Mouse (Mus musculus): Measurements from ENCODE around the gene E4f1. TPM values are rescaled to one million over a fixed set of nuclear protein-coding genes. Genes with fewer than 3 reads are reported as not detected.
A peak's percentile ranks its signal among the peaks of the same experiment; 100 is the strongest.
"Not testable (repeated sequence)": the region's sequence is repeated elsewhere in the genome, so short reads cannot be mapped to it uniquely, and the experiment has no call there.

Gene E4f1
- polyA plus RNA-seq, 1 experiment from 2014 or later, result 38.1 TPM

DNA sequence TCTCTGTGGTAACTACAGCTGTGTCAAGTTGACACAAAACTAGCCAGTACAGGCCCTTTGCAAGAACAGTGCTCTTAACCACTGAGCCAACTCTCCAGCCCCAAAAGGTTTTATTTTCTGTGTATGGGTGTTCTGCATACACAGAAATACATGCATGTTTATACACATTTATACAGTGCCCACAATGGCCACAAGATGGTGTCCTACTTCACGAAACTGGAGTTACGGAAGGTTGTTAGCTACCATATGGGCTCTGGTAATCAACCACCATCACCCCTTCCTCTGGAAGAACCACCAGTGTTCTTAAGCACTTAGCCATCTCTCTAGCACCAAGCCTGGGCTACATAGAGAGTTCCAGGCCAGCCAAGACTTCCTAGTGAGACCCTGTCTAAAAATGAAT, 8.5 kb downstream of the E4f1 start:
- H3K4me1 ChIP-seq (ENCODE audit: insufficient read depth, low read length), result no peaks in the 10 kb centered on the region
- H3K27me3 ChIP-seq (ENCODE audit: insufficient read depth, low read length), result no peaks in the 10 kb centered on the region
- H3K9ac ChIP-seq (replicated peaks; ENCODE audit: low read length), result no peak overlapping the region
- WGBS, result 64% methylated on average over 2 of the region's 2 CpGs
- H3K4me2 ChIP-seq (replicated peaks; ENCODE audit: low read depth, low read length), result no peak overlapping the region
- no peaks in the 10 kb centered on the region for H3K36me3 ChIP-seq (ENCODE audit: insufficient read depth, low read length)
- no peak overlapping the region for H3K4me3 ChIP-seq (ENCODE audit: low read length)
- no peaks in the 10 kb centered on the region for H3K9me3 ChIP-seq (ENCODE audit: low read length)
- H3K27ac ChIP-seq (ENCODE audit: low read length), result no peak overlapping the region
- ATAC-seq (ENCODE audit: low FRiP score, low TSS enrichment), result no peak

DNA sequence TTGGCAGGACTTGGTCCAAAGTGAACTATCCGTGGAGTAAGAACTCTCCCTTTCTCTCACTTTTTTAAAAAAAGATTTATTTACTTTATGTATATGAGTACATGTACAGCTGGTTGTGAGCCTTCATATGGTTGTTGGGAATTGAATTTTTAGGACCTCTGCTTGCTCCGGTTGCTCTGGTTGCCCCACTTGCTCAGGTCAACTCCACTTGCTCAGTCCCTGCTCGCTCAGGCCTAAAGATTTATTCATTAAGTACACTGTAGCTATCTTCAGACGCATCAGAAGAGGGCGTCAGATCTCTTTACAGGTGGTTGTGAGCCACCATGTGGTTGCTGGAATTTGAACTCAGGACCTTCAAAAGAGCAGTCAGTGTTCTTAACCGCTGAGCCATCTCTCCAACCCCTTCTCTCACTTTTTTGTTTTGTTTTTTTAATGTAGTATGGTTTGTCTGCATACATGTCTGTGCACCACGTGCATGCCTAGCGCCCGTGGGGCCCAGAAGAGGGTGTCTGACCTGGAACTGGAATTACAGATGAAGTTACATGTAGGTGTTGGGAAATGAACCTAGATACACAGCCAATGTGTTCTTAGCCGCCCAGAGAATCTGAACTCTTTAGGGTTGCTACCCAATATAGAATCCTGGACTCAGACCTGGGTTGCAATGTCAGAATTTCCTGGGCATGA, 14.4 kb downstream of the E4f1 start:
- not testable (repeated sequence) for H3K27me3 ChIP-seq (ENCODE audit: insufficient read depth, low read length); H3K9me3 ChIP-seq (ENCODE audit: low read length); H3K36me3 ChIP-seq (ENCODE audit: insufficient read depth, low read length)
- H3K4me3 ChIP-seq (ENCODE audit: low read length), result peak overlapping the region; percentile 94
- H3K4me2 ChIP-seq (replicated peaks; ENCODE audit: low read depth, low read length), result peak overlapping the region; percentile 69
- H3K4me1 ChIP-seq (ENCODE audit: insufficient read depth, low read length), result peaks cover 15% of the 10 kb centered on the region
- 42% methylated on average over 10 of the region's 10 CpGs for WGBS
- peak overlapping the region; percentile 72; the same call in 1 of the 2 replicates for H3K27ac ChIP-seq (ENCODE audit: low read length)
- ATAC-seq (ENCODE audit: low FRiP score, low TSS enrichment), result peak; percentile 37
- 0 out of 2 replicates have a peak overlapping the region, but pooled peaks have one; percentile 9 for H3K9ac ChIP-seq (replicated peaks; ENCODE audit: low read length)

DNA sequence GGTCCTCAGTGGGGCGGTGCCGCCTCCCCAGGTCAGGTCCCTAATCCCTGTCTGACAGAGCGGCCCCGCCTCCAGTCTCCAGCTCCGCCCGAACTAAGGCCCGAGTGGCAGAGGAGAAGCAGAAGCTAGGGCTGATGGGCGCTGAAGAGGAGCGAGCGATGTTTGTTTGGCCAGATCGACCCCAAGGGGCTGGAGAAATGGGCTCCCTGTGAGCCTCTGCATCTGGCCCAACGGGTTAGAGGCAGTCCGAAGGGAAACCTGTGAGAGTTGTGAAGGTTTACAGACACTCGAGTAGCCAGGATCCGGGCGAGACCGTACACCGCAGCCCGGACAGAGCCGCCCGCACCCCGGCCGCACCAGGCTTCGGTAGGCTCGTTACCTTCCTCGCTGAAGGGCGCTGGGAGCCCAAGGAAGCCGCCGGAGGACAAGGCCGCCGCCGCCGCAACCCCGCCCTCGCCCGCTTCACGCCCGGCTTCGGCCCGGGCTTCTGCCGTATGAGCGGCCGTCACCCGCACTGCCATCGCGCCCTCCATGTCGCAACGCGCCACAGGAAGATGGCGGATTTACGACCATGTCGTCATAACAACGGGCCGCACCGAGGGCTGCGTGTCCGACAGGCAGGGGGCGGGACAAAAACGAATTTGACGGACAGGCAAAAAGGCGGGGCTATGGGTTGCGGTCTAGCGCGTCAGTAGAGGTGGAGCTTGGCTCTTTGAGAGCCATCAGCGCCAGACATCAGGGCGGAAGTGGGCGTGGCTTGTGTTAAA, 15.2 kb downstream of the E4f1 start:
- peak; percentile 94 for ATAC-seq (ENCODE audit: low FRiP score, low TSS enrichment)
- Histone ChIP-seq H3K4me3 (ENCODE audit: low read length) (peak overlapping the region; percentile 94), H3K9me3 (ENCODE audit: low read length) (no peaks in the 10 kb centered on the region), H3K36me3 (ENCODE audit: insufficient read depth, low read length) (peaks cover 10% of the 10 kb centered on the region), H3K4me2 (replicated peaks; ENCODE audit: low read depth, low read length) (peak overlapping the region; percentile 69), H3K27ac (ENCODE audit: low read length) (peak overlapping the region; percentile 98), H3K4me1 (ENCODE audit: insufficient read depth, low read length) (peaks cover 15% of the 10 kb centered on the region), H3K9ac (replicated peaks; ENCODE audit: low read length) (peak overlapping the region; percentile 94), H3K27me3 (ENCODE audit: insufficient read depth, low read length) (no peaks in the 10 kb centered on the region)
- WGBS, result under 1% methylated on average over 66 of the region's 67 CpGs

DNA sequence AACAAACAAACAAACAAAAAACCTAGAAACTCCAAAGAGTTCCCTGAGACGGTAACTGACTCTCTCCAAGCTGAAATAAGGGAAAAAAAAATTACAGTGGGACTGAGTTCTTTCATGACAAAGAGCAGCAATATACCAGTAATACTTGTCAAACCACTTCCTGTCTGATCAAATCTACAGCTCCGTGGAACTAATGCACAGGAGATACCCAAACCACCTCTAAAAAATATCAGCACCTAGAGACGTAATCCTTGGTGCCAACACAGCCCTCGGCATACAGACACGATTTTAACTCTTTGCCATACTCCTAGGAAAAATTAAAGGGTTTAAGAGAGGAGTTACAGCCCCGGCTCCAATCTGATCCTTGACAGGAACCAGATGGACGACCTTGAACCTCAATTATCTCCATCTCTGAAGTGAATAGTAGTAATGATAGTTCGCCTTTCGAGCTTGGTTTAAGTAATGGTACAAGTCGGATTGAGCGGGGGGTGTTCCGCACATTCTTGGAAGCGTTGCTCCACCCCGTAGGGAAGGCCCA, 15.8 kb downstream of the E4f1 start:
- H3K27ac ChIP-seq (ENCODE audit: low read length), result peak overlapping the region; percentile 98
- H3K36me3 ChIP-seq (ENCODE audit: insufficient read depth, low read length), result peaks cover 16% of the 10 kb centered on the region
- H3K9me3 ChIP-seq (ENCODE audit: low read length), result no peaks in the 10 kb centered on the region
- H3K4me2 ChIP-seq (replicated peaks; ENCODE audit: low read depth, low read length), result peak overlapping the region; percentile 69
- peak overlapping the region; percentile 94 for H3K4me3 ChIP-seq (ENCODE audit: low read length)
- WGBS, result 3% methylated on average over 14 of the region's 14 CpGs
- peak overlapping the region; percentile 94 for H3K9ac ChIP-seq (replicated peaks; ENCODE audit: low read length)
- ATAC-seq (ENCODE audit: low FRiP score, low TSS enrichment), result 0 out of 2 replicates have a peak, but pooled peaks have one; percentile 0
- H3K27me3 ChIP-seq (ENCODE audit: insufficient read depth, low read length), result no peaks in the 10 kb centered on the region
- peaks cover 15% of the 10 kb centered on the region for H3K4me1 ChIP-seq (ENCODE audit: insufficient read depth, low read length)

DNA sequence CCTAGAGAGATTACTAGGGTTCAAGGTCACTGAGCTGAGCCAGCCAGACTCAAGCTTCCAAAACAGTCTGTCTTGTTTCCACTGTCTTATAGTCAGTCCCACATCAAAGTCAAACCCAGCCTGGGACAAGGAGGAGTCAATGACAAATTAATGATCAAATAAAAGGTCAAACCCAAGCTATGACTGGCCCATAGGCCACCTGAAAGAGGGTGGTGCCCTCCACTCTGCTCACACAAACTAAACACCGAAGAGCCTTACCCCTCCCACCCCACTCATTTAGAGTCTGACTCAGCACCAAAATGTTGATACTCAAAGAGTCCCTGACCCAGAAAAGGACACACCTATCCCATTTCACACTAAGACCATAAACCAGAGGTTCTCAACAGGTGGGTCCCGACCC, 16.7 kb downstream of the E4f1 start:
- 60% methylated on average over 2 of the region's 2 CpGs for WGBS
- H3K4me1 ChIP-seq (ENCODE audit: insufficient read depth, low read length), result peaks cover 15% of the 10 kb centered on the region
- no peaks in the 10 kb centered on the region for H3K27me3 ChIP-seq (ENCODE audit: insufficient read depth, low read length)
- peak overlapping the region; percentile 69; the same call in 1 of the 2 replicates for H3K4me2 ChIP-seq (replicated peaks; ENCODE audit: low read depth, low read length)
- ATAC-seq (ENCODE audit: low FRiP score, low TSS enrichment), result no peak
- H3K9me3 ChIP-seq (ENCODE audit: low read length), result no peaks in the 10 kb centered on the region
- H3K4me3 ChIP-seq (ENCODE audit: low read length), result 0 out of 2 replicates have a peak overlapping the region, but pooled peaks have one; percentile 4
- H3K36me3 ChIP-seq (ENCODE audit: insufficient read depth, low read length), result peaks cover 24% of the 10 kb centered on the region
- H3K27ac ChIP-seq (ENCODE audit: low read length), result no peak overlapping the region
- H3K9ac ChIP-seq (replicated peaks; ENCODE audit: low read length), result no peak overlapping the region

DNA sequence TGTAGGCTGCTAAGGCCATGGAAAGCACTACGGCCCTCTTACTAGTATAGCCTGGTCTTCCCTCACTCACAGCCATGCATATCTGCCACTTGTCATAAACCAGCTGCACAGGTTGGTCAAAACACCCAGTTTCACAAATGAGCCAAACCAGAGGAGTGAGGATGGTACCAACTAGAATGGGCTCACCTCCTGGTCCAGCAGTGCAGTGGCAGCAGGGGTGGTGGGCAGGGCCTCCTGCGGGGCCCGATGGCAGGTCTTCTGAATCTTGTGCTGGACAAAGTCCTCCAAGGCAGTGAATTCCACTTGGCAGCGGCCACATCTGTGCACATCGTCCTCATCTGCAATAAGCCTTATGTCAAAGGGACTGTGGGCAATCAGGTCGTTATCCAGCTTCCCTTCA, 18.9 kb downstream of the E4f1 start:
- Histone ChIP-seq H3K27me3 (ENCODE audit: insufficient read depth, low read length) (no peaks in the 10 kb centered on the region), H3K27ac (ENCODE audit: low read length) (no peak overlapping the region), H3K9ac (replicated peaks; ENCODE audit: low read length) (no peak overlapping the region), H3K4me2 (replicated peaks; ENCODE audit: low read depth, low read length) (no peak overlapping the region), H3K4me1 (ENCODE audit: insufficient read depth, low read length) (peaks cover 15% of the 10 kb centered on the region), H3K4me3 (ENCODE audit: low read length) (no peak overlapping the region), H3K9me3 (ENCODE audit: low read length) (no peaks in the 10 kb centered on the region), H3K36me3 (ENCODE audit: insufficient read depth, low read length) (peaks cover 40% of the 10 kb centered on the region)
- 95% methylated on average over 6 of the region's 6 CpGs for WGBS
- ATAC-seq (ENCODE audit: low FRiP score, low TSS enrichment), result no peak

DNA sequence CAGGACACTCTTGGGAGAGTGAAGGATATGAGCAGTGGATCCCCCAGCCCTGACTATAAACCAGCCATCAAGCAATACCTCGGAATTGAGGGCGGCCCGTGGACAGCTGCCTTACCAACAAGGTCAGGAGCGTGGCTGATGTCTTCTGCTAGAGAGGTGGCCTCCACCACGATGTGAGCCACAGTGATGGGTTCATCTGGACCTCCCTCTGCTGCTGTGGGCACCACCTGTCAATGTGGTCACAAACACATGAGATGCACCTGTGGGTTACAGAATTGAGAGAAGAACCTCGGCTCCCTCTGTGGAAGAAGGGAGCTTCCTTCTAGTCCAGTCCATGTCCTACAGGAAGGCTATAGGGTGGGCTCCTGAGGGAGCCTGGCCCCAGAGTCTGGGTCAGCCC, 20.6 kb downstream of the E4f1 start:
- Histone ChIP-seq H3K4me3 (ENCODE audit: low read length) (no peak overlapping the region), H3K9me3 (ENCODE audit: low read length) (no peaks in the 10 kb centered on the region), H3K4me1 (ENCODE audit: insufficient read depth, low read length) (peaks cover 10% of the 10 kb centered on the region), H3K9ac (replicated peaks; ENCODE audit: low read length) (no peak overlapping the region), H3K4me2 (replicated peaks; ENCODE audit: low read depth, low read length) (no peak overlapping the region), H3K27ac (ENCODE audit: low read length) (no peak overlapping the region), H3K27me3 (ENCODE audit: insufficient read depth, low read length) (no peaks in the 10 kb centered on the region), H3K36me3 (ENCODE audit: insufficient read depth, low read length) (peaks cover 57% of the 10 kb centered on the region)
- WGBS, result 89% methylated on average over 6 of the region's 6 CpGs
- ATAC-seq (ENCODE audit: low FRiP score, low TSS enrichment), result no peak

DNA sequence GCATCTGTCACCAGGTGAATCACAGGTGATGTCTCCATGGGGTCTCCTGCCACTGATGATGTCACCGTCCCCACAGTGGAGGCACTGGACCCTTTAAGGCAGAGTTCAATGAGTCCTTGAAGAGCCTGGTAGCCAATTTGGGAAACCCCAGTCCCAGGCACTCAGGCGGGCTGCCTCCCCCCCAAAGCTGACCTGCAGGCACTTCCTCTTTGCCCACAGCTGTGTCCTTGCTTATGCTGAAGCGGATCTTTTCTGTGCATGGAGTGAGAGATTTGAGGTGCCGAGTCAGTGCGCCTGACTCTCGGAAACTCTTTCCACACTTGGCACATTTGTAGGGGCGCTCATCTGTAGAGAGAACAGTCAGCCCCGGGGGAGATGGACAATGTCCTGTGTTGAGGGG, 23.5 kb downstream of the E4f1 start:
- Histone ChIP-seq H3K27me3 (ENCODE audit: insufficient read depth, low read length) (no peaks in the 10 kb centered on the region), H3K27ac (ENCODE audit: low read length) (no peak overlapping the region), H3K9ac (replicated peaks; ENCODE audit: low read length) (no peak overlapping the region), H3K36me3 (ENCODE audit: insufficient read depth, low read length) (peaks cover 67% of the 10 kb centered on the region), H3K4me3 (ENCODE audit: low read length) (no peak overlapping the region), H3K4me2 (replicated peaks; ENCODE audit: low read depth, low read length) (no peak overlapping the region), H3K9me3 (ENCODE audit: low read length) (no peaks in the 10 kb centered on the region), H3K4me1 (ENCODE audit: insufficient read depth, low read length) (no peaks in the 10 kb centered on the region)
- ATAC-seq (ENCODE audit: low FRiP score, low TSS enrichment), result no peak
- 92% methylated on average over 8 of the region's 8 CpGs for WGBS

DNA sequence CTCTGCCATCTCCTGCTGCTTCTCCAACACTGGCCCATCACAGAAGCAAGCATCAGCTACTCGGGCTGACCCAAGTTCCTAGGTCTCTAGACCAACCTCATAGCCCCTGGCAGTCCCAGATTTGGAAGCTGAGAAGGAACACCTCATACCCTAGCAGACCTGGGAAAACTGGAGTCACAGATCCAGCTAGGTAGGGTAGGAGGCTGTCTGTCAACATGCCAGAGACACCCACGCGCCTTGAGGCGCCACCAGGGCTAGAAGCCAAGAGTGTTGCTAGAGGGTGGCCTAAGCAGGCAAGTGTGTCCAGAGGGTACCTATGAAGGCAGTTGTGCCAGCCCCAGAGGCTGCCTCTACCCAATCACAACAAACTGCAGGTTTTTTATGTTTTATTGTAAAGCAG, 26.7 kb downstream of the E4f1 start:
- H3K27me3 ChIP-seq (ENCODE audit: insufficient read depth, low read length), result no peaks in the 10 kb centered on the region
- H3K9ac ChIP-seq (replicated peaks; ENCODE audit: low read length), result no peak overlapping the region
- H3K4me1 ChIP-seq (ENCODE audit: insufficient read depth, low read length), result no peaks in the 10 kb centered on the region
- no peak overlapping the region for H3K4me3 ChIP-seq (ENCODE audit: low read length)
- no peak overlapping the region for H3K27ac ChIP-seq (ENCODE audit: low read length)
- no peaks in the 10 kb centered on the region for H3K9me3 ChIP-seq (ENCODE audit: low read length)
- no peak for ATAC-seq (ENCODE audit: low FRiP score, low TSS enrichment)
- WGBS, result 87% methylated on average over 4 of the region's 4 CpGs
- peaks cover 66% of the 10 kb centered on the region for H3K36me3 ChIP-seq (ENCODE audit: insufficient read depth, low read length)
- H3K4me2 ChIP-seq (replicated peaks; ENCODE audit: low read depth, low read length), result no peak overlapping the region
